Mouse (Mus musculus) G1E (cell line): Measurements from ENCODE around the gene Iqcb1. TPM values are rescaled to one million over a fixed set of nuclear protein-coding genes. Genes with fewer than 3 reads are reported as not detected.
A peak's percentile ranks its signal among the peaks of the same experiment; 100 is the strongest.

Experiments
- ATAC-seq: 2 replicates; pipeline ENCODE4 v1.8.0; 2016; ENCODE audit warnings: mild to moderate bottlenecking; ENCODE audit not compliant: insufficient number of reproducible peaks, poor library complexity, low FRiP score, severe bottlenecking; ENCODE audit errors: extremely low read depth
- DNase-seq: peaks from one replicate; pipeline ENCODE4 v3.0.0; 2012; ENCODE audit warnings: low spot score
- H3K27me3 ChIP-seq: 2 replicates; pipeline ENCODE4 v1.6.1; 2012; ENCODE audit warnings: mild to moderate bottlenecking, low read length, inconsistent platforms; ENCODE audit not compliant: insufficient read depth
- H3K36me3 ChIP-seq: replicated peaks from 2 replicates; pipeline ENCODE3; 2012; ENCODE audit warnings: mild to moderate bottlenecking, inconsistent platforms
- H3K4me1 ChIP-seq: 2 replicates; pipeline ENCODE4 v1.6.1; 2012; ENCODE audit warnings: low read depth, low read length, inconsistent platforms, mixed read lengths; ENCODE audit not compliant: insufficient read depth
- H3K4me3 ChIP-seq: 2 replicates; pipeline ENCODE4 v1.5.1; 2012; ENCODE audit warnings: low read depth, mild to moderate bottlenecking, inconsistent platforms, low read length, moderate library complexity, mixed read lengths
- H3K9me3 ChIP-seq: replicated peaks from 2 replicates; pipeline ENCODE4 v1.6.1; 2012; ENCODE audit warnings: inconsistent platforms
- CTCF ChIP-seq: IDR thresholded peaks from 2 replicates; pipeline ENCODE4 v1.5.1; 2012; ENCODE audit warnings: low read depth, low read length, inconsistent platforms, mixed read lengths
- GATA1 ChIP-seq: IDR thresholded peaks from 2 replicates; pipeline ENCODE4 v1.6.1; 2012; ENCODE audit warnings: borderline replicate concordance, low read length, inconsistent platforms, mixed read lengths
- GATA2 ChIP-seq: IDR thresholded peaks from 2 replicates; pipeline ENCODE4 v1.6.1; 2012; ENCODE audit warnings: low read depth, low read length, inconsistent platforms, borderline replicate concordance
- POLR2AphosphoS5 ChIP-seq: IDR thresholded peaks from 2 replicates; pipeline ENCODE4 v1.6.1; 2012; ENCODE audit warnings: low read depth, low read length, inconsistent platforms; ENCODE audit not compliant: insufficient replicate concordance
- TAL1 ChIP-seq: conservative IDR thresholded peaks from 2 replicates; pipeline ENCODE4 v1.6.1; 2012; ENCODE audit warnings: low read depth, low read length, inconsistent platforms, mixed read lengths
- polyA plus RNA-seq: library from polyadenylated mRNA; stranded (reverse); fragments of >175 nt; gene quantifications from 2 replicates; pipeline ENCODE4 v1.2.3, GENCODE M21; 2012
- total RNA-seq, 2 experiments: library from RNA; stranded (forward) in 1 of 2; stranded (reverse) in 1 of 2; fragments of 200-1000 nt in 1 of 2; fragments of >200 nt in 1 of 2; fragmentation: Nextera tagmentation in 1 of 2; gene quantifications; 2 replicates each; pipeline ENCODE4 v1.2.3; 2014 to 2017

The Iqcb1 gene
- total and polyA plus RNA-seq, 3 experiments = 2.9 to 27.7 (median 19.0) TPM

GRCm38 (mm10) chr16:36863585-36863984 is 35.4 kb downstream of the Iqcb1 start:
- no peak for DNase-seq
- peaks cover 29% of the 10 kb centered on the region for H3K36me3 ChIP-seq
- no peak for ATAC-seq

GRCm38 (mm10) chr16:36869442-36869841 is 41.3 kb downstream of the Iqcb1 start:
- no peaks in the 10 kb centered on the region for H3K27me3 ChIP-seq
- H3K4me1 ChIP-seq = peaks cover 7% of the 10 kb centered on the region
- no peaks in the 10 kb centered on the region for H3K9me3 ChIP-seq
- H3K36me3 ChIP-seq = peaks cover 40% of the 10 kb centered on the region
- ATAC-seq = no peak
- TF ChIP-seq CTCF (no peak), POLR2AphosphoS5 (no peak), TAL1 (no peak), GATA1 (no peak), GATA2 (no peak)
- H3K4me3 ChIP-seq = no peak overlapping the region
- no peak for DNase-seq

More at GRCm38 (mm10) chr16:36863585-36863984, 35.4 kb downstream of the Iqcb1 start:
- H3K4me3 ChIP-seq = no peak overlapping the region
- H3K9me3 ChIP-seq = no peaks in the 10 kb centered on the region
- TF ChIP-seq TAL1 (no peak), GATA2 (no peak), GATA1 (no peak), CTCF (no peak), POLR2AphosphoS5 (no peak)
- H3K27me3 ChIP-seq = no peaks in the 10 kb centered on the region
- H3K4me1 ChIP-seq = no peaks in the 10 kb centered on the region

- peaks cover 19% of the 10 kb centered on the region for H3K4me1 ChIP-seq
- no peaks in the 10 kb centered on the region for H3K9me3 ChIP-seq
- H3K36me3 ChIP-seq = peaks cover 18% of the 10 kb centered on the region
- no peaks in the 10 kb centered on the region for H3K27me3 ChIP-seq
- peak; percentile 99 for ATAC-seq
- peak within 1 kb of the TSS; percentile 98 for H3K4me3 ChIP-seq
- DNase-seq = peak; percentile 91
- TF ChIP-seq TAL1 = no peak
Observed at GRCm38 (mm10) chr16:36874583-36875275, 46.5 kb downstream of the Iqcb1 start, which contains the start of the genes Eaf2 and Golgb1. Gene Eaf2, minus strand, starts transcription at chr16:36875003. Gene Golgb1, plus strand, starts transcription at chr16:36875140.

- Histone ChIP-seq H3K4me1 (peaks cover 19% of the 10 kb centered on the region), H3K9me3 (no peaks in the 10 kb centered on the region), H3K27me3 (no peaks in the 10 kb centered on the region), H3K4me3 (peak overlapping the region; percentile 98), H3K36me3 (peaks cover 18% of the 10 kb centered on the region)
- DNase-seq = no peak
- no peak for ATAC-seq
- no peak for TF ChIP-seq GATA2
Observed at GRCm38 (mm10) chr16:36875276-36875851, 47.2 kb downstream of the Iqcb1 start.

- Histone ChIP-seq H3K9me3 (no peaks in the 10 kb centered on the region), H3K36me3 (peaks cover 6% of the 10 kb centered on the region), H3K4me1 (peaks cover 23% of the 10 kb centered on the region), H3K4me3 (no peak overlapping the region), H3K27me3 (no peaks in the 10 kb centered on the region)
- TF ChIP-seq POLR2AphosphoS5 (no peak), TAL1 (no peak), CTCF (no peak), GATA2 (no peak)
- DNase-seq (no peak), ATAC-seq (no peak)
Observed at GRCm38 (mm10) chr16:36877316-36877715, 49.1 kb downstream of the Iqcb1 start.

DNA sequence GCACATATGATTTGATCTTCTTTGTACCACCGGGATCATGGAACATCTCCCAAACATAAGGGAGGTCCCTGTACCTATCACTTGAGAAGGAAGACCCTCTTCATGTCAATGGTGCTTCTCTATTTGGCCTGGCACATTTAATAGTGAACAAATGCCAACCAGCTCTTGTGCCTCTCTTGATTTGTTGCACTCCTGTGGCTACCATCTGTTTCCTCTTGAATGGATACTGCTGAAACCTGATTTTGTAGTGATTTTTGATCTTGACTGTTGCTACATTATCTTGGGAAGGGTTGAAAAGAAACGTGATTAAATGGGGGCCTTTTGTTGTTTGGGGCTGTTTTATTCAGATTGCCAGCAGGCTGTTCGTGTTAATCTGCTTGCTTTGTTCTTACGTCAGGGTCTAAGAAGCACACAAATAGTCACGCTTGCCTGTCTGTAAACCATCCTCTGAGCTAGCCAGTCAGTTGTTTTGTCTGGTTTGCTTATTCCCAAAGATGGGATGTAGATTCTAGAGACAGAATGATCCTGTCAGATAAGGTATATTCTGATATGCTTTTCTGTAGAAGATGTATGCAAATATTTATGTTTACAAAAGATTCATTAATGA is 54.7 kb downstream of the Iqcb1 start:
- TF ChIP-seq GATA1 (no peak), CTCF (no peak), TAL1 (no peak), GATA2 (no peak), POLR2AphosphoS5 (no peak)
- no peak for ATAC-seq

More for the DNA sequence above, 54.7 kb downstream of the Iqcb1 start:
- no peaks in the 10 kb centered on the region for H3K27me3 ChIP-seq
- H3K4me3 ChIP-seq = no peak overlapping the region
- DNase-seq = no peak
- H3K9me3 ChIP-seq = no peaks in the 10 kb centered on the region
- peaks cover 31% of the 10 kb centered on the region for H3K36me3 ChIP-seq
- H3K4me1 ChIP-seq = peaks cover 10% of the 10 kb centered on the region
